Mouse (Mus musculus) embryo, embryonic 10.5 days (tissue): Measurements from ENCODE around the gene Ncoa3.

Experiments
- DNase-seq: peaks from one replicate; pipeline ENCODE4 v3.0.0-alpha.2; 2015; ENCODE audit warnings: low spot score

Gene Ncoa3

DNA sequence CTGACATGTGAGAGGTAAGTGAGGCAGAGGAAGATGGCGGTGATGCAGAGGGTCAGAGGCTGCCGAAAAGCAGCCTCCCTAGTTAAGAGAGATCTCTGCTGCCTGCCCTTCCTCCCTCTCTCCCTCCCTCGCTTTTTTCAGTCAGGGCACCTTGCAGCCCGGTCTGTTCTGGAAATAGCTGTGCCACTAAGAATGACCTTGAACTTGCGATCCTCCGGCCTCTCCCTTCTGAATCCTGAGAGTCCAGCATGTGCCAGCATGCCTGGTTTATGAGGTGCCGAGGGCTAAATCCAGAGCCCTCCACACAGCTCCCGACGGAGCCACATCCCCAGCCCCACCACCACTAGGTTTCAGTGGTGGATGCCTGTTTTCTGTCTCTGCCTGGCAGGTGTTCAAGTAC lies 113.5 kb downstream of the Ncoa3 start:
- no peak for DNase-seq

DNA sequence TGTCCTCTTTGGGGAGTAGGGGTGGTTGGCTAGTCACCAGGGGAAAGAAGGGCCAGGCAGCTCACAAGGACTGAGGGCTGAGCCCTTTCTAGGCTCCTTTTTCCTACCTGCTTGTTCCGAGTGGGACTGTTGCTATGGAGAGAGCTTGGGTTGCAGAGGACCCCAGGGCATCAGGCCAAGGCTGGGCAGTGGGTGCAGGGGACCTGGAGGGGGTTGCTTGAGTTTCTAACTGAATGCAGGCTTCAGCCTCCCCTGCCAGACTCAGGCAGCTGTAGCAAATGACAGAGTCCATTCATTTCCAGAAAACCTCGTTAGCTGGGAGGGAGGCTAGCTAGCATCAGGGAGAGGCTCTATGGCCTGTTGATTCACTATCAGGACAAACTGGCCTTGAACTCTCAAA lies 114.2 kb downstream of the Ncoa3 start:
- no peak for DNase-seq

DNA sequence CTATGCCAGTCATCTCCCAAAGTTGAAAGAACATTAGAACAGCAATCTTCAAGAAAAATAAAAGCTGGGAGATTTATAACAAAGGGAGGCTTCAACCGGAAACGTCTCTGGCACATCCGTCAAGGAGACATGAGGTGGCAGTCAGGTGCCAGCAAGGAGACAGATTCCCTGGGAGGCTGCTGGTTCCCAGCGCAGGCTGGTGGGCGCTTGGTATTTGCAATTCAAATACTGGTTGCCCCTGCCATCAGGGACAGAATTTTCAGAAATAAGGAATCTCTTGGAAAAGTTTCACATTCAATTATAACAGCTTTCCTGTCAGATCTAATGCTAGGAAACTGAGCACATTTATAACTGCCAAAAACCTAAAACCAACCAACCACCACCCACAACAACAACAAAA lies 115.5 kb downstream of the Ncoa3 start:
- no peak for DNase-seq

DNA sequence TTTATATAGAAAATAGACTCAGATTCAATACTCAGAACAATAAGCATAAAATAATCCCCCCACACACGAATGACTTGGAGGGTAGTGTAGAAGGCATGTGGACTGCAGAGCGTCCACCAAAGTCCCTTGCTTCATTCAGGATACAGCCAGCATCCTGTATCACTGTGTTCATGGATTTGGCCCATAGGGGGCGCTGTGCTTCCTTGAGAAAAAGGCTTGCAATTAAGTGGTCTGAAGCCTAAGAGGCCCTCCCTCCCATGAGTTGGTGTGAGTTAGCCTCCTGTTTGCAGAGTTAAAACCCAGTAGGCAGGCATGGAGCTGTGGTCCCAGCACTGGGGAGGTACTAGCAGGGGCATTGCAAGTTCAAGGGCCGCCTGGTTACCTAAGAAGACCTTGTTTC lies 115.9 kb downstream of the Ncoa3 start:
- DNase-seq, result peak; percentile 96

DNA sequence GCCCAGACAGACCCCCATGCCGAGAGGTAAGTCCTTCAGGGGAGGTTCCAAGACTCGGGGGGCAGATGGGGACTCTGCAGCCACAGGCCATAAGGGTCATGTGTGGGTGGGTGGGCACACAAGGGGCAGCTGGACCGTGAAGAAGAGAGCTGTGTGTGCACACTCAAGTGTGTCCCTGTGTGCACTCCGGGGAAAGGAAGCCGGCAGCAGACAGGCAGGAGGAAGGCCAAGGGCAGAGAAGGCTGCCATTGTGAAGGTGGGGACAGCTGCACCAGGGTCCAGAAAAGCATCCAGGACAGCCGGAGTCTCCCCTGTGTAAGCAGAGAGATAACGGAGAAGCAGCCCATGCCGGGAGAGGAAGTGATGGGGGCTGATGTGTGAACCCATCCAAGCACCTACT lies 118.3 kb downstream of the Ncoa3 start:
- no peak for DNase-seq

DNA sequence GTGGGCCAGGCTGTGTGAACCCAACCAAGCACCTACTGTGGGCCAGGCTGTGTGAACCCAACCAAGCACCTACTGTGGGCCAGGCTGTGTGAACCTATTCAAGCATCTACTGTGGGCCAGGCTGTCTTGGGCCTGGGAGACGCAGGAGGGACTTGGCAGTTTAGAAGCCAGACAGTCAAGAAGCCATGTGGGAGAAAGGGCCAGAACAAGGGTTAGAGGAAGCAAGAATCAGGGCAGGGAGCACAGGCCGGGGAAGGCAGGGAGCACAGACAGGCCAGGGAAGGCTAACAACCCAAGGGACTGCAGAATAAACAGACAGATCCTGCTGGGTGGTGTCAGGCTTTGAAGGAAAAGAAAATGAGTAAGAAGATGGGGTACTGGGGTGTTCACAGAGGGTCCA lies 118.8 kb downstream of the Ncoa3 start:
- no peak for DNase-seq

DNA sequence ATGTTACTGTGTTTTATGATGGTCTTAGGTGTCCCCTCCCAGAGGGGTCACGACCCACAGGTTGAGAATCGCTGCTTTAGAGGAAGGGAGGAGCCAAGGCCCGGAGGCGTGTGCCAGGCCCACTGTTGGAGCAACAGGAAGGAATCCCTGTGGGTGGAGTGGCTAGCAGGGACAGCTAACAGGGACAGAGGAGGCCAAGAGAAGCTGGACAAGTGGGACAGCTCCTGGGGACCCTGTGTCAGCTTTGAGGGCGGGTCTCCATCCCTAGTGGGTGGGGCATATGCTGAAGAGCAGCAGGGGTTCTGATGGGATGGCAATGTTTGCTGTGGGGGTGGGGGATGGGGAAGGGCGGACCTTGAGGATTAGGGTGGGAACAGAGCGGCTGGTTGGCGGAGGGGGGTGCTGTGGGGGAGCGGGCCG lies 119.4 kb downstream of the Ncoa3 start:
- peak; percentile 40 for DNase-seq

DNA sequence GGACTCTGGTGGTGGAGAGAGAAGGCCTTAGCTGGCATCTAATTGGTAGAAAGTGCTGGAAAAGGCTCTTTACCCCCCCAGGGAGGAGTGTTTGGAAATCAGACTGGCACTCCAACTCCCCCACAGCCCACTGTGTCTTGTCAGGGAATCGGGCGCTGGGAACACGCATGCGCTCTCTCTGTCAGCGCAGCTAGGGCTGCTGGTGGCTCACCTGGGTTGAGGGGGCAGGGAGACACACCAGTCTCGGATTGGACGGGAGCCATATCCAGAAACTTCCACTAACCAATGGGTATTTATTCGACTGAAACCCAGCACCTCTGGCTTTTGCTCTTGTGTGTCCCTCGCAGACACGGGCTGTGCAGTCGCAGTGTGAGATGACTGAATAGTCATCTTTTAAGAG lies 120.5 kb downstream of the Ncoa3 start:
- no peak for DNase-seq

DNA sequence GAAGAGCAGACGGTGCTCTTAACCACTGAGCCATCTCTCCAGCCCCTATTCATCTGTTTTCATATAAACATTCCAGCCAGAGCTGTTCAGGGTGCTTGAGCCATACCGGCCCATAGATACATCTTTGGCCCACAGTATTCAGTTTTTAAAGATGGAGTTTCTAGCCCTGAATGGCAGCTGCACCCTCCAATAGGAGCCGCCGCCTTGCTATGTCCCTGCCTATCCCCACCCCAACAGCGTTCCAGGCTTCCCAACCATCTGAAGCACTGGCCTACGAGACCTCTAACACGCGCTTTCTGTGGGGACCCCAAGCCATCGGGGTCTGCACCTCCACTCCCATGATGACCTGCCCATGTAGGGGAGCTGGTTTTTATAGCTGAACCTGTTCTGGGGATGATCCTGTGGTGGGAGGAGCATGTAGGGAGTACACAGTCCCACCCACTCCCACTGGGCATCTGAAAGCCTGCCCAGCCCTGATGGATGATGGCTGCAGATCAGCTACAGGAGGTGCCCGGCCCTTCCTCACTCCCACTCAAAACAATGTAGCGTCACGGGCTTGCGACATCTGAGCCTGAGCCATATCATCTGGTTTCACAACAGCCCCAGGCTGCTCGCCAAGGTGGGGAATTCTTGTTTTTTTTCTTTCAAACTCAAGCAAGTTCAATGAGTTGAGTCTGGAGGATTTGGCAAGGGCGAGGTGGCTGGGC lies 123.3 kb downstream of the Ncoa3 start:
- DNase-seq, result no peak

DNA sequence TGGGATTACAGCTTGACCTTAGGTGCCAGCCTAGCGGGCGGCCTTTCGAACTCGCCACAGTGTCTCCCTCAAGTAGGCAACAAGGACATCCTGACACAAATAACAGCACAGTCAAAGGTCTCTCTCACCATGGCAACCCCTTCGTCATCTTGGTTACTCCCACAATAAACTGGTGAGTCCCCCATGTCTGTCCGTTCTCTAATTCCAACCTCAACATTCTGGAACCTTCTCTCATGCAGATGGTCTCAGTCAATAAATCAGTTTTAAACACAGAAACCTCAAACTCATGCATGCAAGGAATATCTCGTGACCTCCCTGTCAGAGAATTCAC lies 123.8 kb downstream of the Ncoa3 start:
- DNase-seq, result no peak

DNA sequence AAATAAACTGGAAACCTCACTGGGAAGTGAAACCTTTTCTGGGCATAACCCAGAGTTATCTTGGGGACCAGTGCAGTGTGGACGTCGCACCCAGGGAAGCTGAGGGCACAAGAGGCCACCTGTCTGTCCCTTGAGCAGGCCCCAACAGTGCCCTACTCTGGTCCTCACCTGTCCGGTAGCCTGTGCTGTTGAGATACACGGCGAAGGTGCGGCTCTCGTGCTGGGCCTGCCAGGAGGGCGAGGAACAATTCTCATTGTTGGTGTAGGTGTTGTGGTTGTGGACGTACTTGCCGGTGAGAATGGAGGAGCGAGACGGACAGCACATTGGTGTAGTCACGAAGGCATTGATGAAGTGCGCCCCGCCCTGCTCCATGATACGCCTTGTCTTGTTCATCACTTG lies 124.3 kb downstream of the Ncoa3 start:
- no peak for DNase-seq

DNA sequence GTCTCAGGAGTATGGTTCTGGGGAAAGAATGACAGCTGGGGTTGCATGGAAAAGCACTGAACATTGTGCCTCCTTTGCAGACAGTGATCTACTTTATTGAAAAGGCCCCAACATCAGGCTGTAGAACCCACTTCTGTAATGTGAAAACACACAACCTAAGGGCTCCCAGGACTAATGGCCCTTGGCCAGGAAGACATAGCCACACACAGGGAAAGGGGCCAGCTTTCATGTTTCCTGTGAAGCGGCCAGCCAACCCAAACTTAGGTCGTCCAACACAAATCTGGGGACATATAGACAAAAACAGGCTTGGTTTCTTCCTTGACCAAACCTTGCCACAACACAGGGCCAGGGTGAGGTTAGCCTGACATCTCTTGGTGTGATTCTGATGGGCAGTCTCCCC lies 127.6 kb downstream of the Ncoa3 start:
- no peak for DNase-seq

DNA sequence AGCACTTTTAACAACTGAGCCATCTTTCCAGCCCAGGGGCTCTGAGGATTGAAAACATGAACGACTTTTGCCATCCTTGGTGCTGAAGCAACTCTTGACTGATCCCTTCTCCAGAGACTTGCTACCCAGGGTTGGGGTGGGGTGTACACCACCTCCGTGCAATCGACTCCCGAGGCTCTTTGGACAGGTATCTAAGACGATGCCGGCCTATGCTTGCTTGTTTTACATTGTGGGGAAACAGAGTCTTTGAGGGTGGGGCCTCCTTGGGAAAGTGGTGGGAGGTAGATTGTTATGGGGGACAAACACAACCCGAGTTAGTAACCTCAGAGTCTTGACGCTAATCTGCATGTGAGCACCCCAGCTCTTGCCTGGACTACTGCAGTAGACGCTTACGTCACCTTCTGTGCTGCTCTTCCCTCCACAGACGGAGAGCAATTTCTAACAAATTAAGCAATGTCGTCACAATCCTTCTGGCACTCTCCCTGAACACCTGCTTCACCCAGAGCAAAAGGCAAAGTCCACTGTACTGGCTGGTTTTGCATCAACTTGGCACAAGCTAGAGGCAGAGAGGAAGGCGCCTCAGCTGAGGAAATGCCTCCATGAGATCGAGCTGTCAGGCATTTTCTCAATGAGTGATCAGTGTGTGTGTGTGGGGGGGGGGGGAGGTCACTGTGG lies 129.4 kb downstream of the Ncoa3 start:
- no peak for DNase-seq

DNA sequence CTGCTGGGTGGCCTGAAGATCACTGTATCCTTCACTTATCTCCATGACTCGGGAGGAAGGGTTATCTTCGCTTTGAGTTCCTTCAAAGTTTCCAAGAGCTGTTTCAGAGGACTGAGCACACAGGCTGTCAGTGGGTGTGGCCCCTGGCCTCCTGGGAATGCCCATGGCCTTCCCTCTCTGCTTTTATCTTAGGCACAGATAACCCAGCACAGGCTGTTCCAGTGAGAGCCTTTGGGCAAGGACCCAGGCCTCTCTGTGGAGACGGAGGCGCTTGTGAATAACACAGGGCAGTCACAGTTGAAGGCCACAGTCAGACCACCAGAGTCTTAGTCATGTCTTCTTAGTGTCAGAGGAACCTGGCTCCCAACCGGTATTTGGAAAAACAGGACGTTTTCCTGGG lies 130.3 kb downstream of the Ncoa3 start:
- no peak for DNase-seq
